Mouse (Mus musculus) forebrain, embryonic 13.5 days (tissue): ENCODE data around the gene Nrap. TPM values are rescaled to one million over a fixed set of nuclear protein-coding genes. Genes with fewer than 3 reads are reported as not detected.

ENCODE experiments used
- ATAC-seq: fragments of 200-750 bp; cut with Nextera tagmentation; 2 replicates; pipeline ENCODE4 v1.8.0; 2017
- H3K27ac ChIP-seq: fragments of 300-500 bp; sonication (generic); 2 replicates; pipeline ENCODE4 v1.5.1; 2015; ENCODE audit warnings: inconsistent platforms, mild to moderate bottlenecking, moderate library complexity
- H3K27me3 ChIP-seq: fragments of 300-500 bp; sonication (generic); 2 replicates; pipeline ENCODE4 v1.6.1; 2015; ENCODE audit warnings: mild to moderate bottlenecking, inconsistent platforms
- H3K36me3 ChIP-seq: fragments of 300-500 bp; sonication (generic); 2 replicates; pipeline ENCODE4 v1.6.1; 2015; ENCODE audit warnings: mild to moderate bottlenecking, inconsistent platforms; ENCODE audit not compliant: poor library complexity, severe bottlenecking
- H3K4me1 ChIP-seq: fragments of 300-500 bp; sonication (generic); 2 replicates; pipeline ENCODE4 v1.6.1; 2015; ENCODE audit warnings: inconsistent platforms
- H3K4me2 ChIP-seq: fragments of 300-500 bp; sonication (generic); 2 replicates; pipeline ENCODE4 v1.6.1; 2015; ENCODE audit warnings: inconsistent platforms, mild to moderate bottlenecking, moderate library complexity
- H3K4me3 ChIP-seq: fragments of 300-500 bp; sonication (generic); 2 replicates; pipeline ENCODE4 v1.5.1; 2015; ENCODE audit warnings: mild to moderate bottlenecking, inconsistent platforms
- H3K9ac ChIP-seq: fragments of 300-500 bp; sonication (generic); 2 replicates; pipeline ENCODE4 v1.6.1; 2015; ENCODE audit warnings: mild to moderate bottlenecking, inconsistent platforms
- H3K9me3 ChIP-seq: fragments of 300-500 bp; sonication (generic); replicated peaks from 2 replicates; pipeline ENCODE4 v1.6.1; 2016; ENCODE audit warnings: inconsistent platforms
- WGBS: fragments of 180-500 bp; shearing (Covaris S2); methylation state at CpG from one replicate; pipeline ENCODE4 v1.1.7; 2015; 5-methylcytosine and 5-hydroxymethylcytosine counted together
- polyA plus RNA-seq: library from polyadenylated mRNA; unstranded; fragments of >200 nt; fragmentation: Nextera tagmentation; extraction: Ambion mirVana; gene quantifications from 2 replicates; pipeline ENCODE4 v1.2.1, GENCODE M21; 2015

The Nrap gene
- polyA plus RNA-seq, 1 experiment from 2014 or later = 0.30 TPM

- H3K36me3 ChIP-seq = no peaks in the 10 kb centered on the region
- H3K4me2 ChIP-seq = no peak overlapping the region
- no peak overlapping the region for H3K27ac ChIP-seq
- no peaks in the 10 kb centered on the region for H3K9me3 ChIP-seq
- no peak overlapping the region for H3K4me3 ChIP-seq
- H3K9ac ChIP-seq = no peak overlapping the region
- ATAC-seq = no peak
- H3K4me1 ChIP-seq = peaks cover 10% of the 10 kb centered on the region
- 81% methylated on average over 8 of the region's 8 CpGs for WGBS
- H3K27me3 ChIP-seq = no peaks in the 10 kb centered on the region
Observed at GRCm38 (mm10) chr19:56289642-56290041, 100.2 kb downstream of the Nrap start.

GRCm38 (mm10) chr19:56288436-56288835, 101.4 kb downstream of the Nrap start:
- Histone ChIP-seq H3K4me2 (no peak overlapping the region), H3K27ac (no peak overlapping the region), H3K9ac (no peak overlapping the region), H3K36me3 (no peaks in the 10 kb centered on the region), H3K27me3 (no peaks in the 10 kb centered on the region), H3K4me3 (no peak overlapping the region), H3K9me3 (no peaks in the 10 kb centered on the region), H3K4me1 (peaks cover 9% of the 10 kb centered on the region)
- WGBS = 75% methylated on average over 4 of the region's 4 CpGs
- no peak for ATAC-seq

DNA sequence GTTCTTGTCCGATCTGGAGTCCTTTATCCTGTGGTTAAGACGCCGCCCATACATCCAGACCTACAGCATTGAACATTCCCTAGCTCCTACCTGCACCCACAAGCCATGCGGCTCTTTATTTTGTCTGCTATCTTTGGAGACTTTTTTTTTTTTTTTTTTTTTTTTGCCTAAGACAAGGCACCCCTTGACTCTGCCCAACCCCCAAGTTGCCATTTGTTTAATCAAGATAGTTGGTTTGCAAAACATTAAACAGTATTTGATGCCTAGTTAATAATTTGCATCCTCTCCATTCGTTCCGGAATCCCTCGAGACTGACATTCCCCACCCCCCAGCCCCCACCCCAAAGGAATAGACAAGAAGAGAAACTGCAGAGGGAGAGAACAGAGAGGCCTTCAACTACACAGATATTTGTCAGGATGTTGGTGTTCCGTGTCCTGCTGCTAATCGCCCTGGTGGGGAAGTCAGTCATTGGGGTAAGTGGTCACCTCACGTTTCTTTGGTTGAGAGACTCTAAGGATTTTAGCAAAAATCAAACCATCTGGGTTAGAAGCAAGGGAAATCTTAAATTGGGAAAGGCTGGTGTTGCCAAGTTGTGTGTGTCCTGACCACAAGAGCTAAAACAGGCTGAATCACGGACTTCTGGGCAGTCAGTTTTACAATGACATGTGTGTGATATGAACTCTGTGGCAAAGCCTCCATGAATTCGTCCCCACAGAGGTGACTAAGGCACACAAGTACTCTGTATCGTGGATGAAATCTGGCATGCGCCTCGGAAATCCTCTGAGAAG, 102.1 kb downstream of the Nrap start:
- Histone ChIP-seq H3K9ac (no peak overlapping the region), H3K9me3 (no peaks in the 10 kb centered on the region), H3K27me3 (no peaks in the 10 kb centered on the region), H3K27ac (no peak overlapping the region), H3K4me2 (no peak overlapping the region), H3K4me1 (peaks cover 9% of the 10 kb centered on the region), H3K36me3 (no peaks in the 10 kb centered on the region), H3K4me3 (no peak overlapping the region)
- no peak for ATAC-seq
- WGBS = 87% methylated on average over 15 of the region's 15 CpGs

- Histone ChIP-seq H3K27me3 (no peaks in the 10 kb centered on the region), H3K36me3 (no peaks in the 10 kb centered on the region), H3K4me2 (no peak within 1 kb of the TSS), H3K9me3 (no peaks in the 10 kb centered on the region), H3K27ac (no peak within 1 kb of the TSS), H3K9ac (no peak within 1 kb of the TSS), H3K4me3 (no peak within 1 kb of the TSS), H3K4me1 (peaks cover 4% of the 10 kb centered on the region)
- ATAC-seq = no peak
- WGBS = 78% methylated on average over 7 of the region's 7 CpGs
Observed at GRCm38 (mm10) chr19:56286866-56287265, 103.0 kb downstream of the Nrap start, which contains the start of gene Habp2. TSS of gene Habp2 (plus strand) at chr19:56287137.

DNA sequence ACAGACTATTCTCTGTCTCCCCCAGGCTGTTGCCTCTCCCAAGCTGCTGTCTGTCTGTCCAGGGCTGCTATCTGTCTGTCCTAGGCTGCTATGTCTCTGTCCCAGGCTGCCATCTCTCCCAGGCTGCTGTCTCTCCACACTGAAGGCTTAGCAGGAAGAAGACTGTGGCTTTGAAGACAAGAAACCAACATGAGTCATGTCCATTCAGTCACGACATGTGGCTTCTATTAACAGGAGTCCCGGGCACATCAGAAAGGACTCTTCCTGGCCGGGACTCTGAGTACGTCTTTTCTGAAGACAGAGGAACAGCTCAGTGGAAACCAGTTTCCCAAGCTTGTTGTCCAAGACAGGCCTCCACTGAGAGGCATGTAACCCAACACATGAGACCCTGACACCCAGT, 104.6 kb downstream of the Nrap start:
- 78% methylated on average over 4 of the region's 4 CpGs for WGBS
- no peak overlapping the region for H3K27ac ChIP-seq
- no peak overlapping the region for H3K9ac ChIP-seq
- H3K36me3 ChIP-seq = no peaks in the 10 kb centered on the region
- no peak for ATAC-seq
- H3K27me3 ChIP-seq = no peaks in the 10 kb centered on the region
- no peaks in the 10 kb centered on the region for H3K4me1 ChIP-seq
- H3K4me2 ChIP-seq = no peak overlapping the region
- H3K9me3 ChIP-seq = no peaks in the 10 kb centered on the region
- no peak overlapping the region for H3K4me3 ChIP-seq

GRCm38 (mm10) chr19:56278366-56278765, 111.5 kb downstream of the Nrap start:
- no peaks in the 10 kb centered on the region for H3K36me3 ChIP-seq
- H3K9me3 ChIP-seq = no peaks in the 10 kb centered on the region
- no peak overlapping the region for H3K4me3 ChIP-seq
- 84% methylated on average over 11 of the region's 11 CpGs for WGBS
- H3K9ac ChIP-seq = no peak overlapping the region
- H3K4me1 ChIP-seq = no peaks in the 10 kb centered on the region
- H3K27me3 ChIP-seq = no peaks in the 10 kb centered on the region; the same call in 1 of the 2 replicates
- no peak overlapping the region for H3K27ac ChIP-seq
- no peak for ATAC-seq
- no peak overlapping the region for H3K4me2 ChIP-seq

DNA sequence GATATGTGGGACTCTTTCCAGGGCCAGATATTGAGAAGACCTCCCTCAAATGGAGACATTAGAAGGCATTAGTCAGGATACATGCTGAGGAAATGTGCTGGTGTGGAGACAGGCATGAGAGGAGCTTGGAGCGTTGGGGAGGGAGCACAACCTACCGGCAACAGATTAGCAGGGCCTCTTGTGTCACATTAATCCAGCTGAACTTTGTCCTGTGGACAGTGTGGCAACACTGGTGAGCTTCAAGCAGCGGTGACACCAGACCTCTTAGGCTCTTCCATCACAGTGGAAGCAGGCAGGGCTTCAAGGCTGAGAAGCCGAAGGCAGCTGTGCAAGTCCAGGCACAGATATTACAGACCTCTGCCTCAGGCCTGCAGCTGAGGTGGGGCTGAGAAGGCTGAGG, 111.9 kb downstream of the Nrap start:
- Histone ChIP-seq H3K27me3 (no peaks in the 10 kb centered on the region; the same call in 1 of the 2 replicates), H3K36me3 (no peaks in the 10 kb centered on the region), H3K27ac (no peak overlapping the region), H3K9me3 (no peaks in the 10 kb centered on the region), H3K9ac (no peak overlapping the region), H3K4me3 (no peak overlapping the region), H3K4me1 (no peaks in the 10 kb centered on the region), H3K4me2 (no peak overlapping the region)
- WGBS = 88% methylated on average over 4 of the region's 4 CpGs
- no peak for ATAC-seq

- no peak for ATAC-seq
- Histone ChIP-seq H3K27me3 (no peaks in the 10 kb centered on the region; the same call in 1 of the 2 replicates), H3K4me3 (no peak overlapping the region), H3K36me3 (no peaks in the 10 kb centered on the region), H3K4me1 (no peaks in the 10 kb centered on the region), H3K9ac (no peak overlapping the region), H3K4me2 (no peak overlapping the region), H3K9me3 (no peaks in the 10 kb centered on the region), H3K27ac (no peak overlapping the region)
- WGBS = 43% methylated on average over 3 of the region's 3 CpGs
Observed at GRCm38 (mm10) chr19:56277140-56277804, 112.6 kb downstream of the Nrap start.

- Histone ChIP-seq H3K4me1 (no peaks in the 10 kb centered on the region), H3K9me3 (no peaks in the 10 kb centered on the region), H3K36me3 (no peaks in the 10 kb centered on the region), H3K4me3 (no peak overlapping the region), H3K27me3 (no peaks in the 10 kb centered on the region), H3K4me2 (no peak overlapping the region), H3K9ac (no peak overlapping the region), H3K27ac (no peak overlapping the region)
- 89% methylated on average over 8 of the region's 8 CpGs for WGBS
- ATAC-seq = no peak
Observed at GRCm38 (mm10) chr19:56272081-56272480, 117.8 kb downstream of the Nrap start.

Other genes with a start within 250 kb of the Nrap start
- gene Habp2, start 102.9 kb downstream of the Nrap start, polyA plus RNA-seq = 0.10 TPM in 1 of 2 replicates, not detected in the other
- gene Casp7, start 7.1 kb upstream of the Nrap start, polyA plus RNA-seq = 13.7 and 18.3 TPM in 2 replicates
- 0.06 and 0.14 TPM in 2 replicates for gene Plekhs1, start 71.6 kb upstream of the Nrap start, polyA plus RNA-seq
- 13.9 and 14.3 TPM in 2 replicates for gene Dclre1a, start 158.2 kb upstream of the Nrap start, polyA plus RNA-seq
- 12.9 and 13.4 TPM in 2 replicates for gene Nhlrc2, start 158.2 kb upstream of the Nrap start, polyA plus RNA-seq